ENCODE assay signal across 8 mouse cellular contexts in genomic region chr16:9994951-9995813, GRCm38 (mm10). TPM values are rescaled to one million over a fixed set of nuclear protein-coding genes. Genes with fewer than 3 reads are reported as not detected.
DNase-seq lines count a peak whose midpoint lies in the region; ATAC-seq and TF ChIP-seq lines count a peak whose summit lies in the region.

Gene Grin2a, minus strand, starts transcription at chr16:9995560.

- H3K4me2 ChIP-seq in kidney, embryonic 16.5 days (replicated peaks; ENCODE audit: low read depth, low read length): peak within 1 kb of the TSS; percentile 64
- peak within 1 kb of the TSS; percentile 90 for H3K4me2 ChIP-seq in forebrain, postnatal 0 days (ENCODE audit: low read depth)

- H3K9ac ChIP-seq in kidney, embryonic 16.5 days (replicated peaks; ENCODE audit: low read length): no peak within 1 kb of the TSS
- H3K9ac ChIP-seq in forebrain, postnatal 0 days: peak within 1 kb of the TSS; percentile 61

- DNase-seq in kidney, adult 18-20 months: no peak
- DNase-seq in cerebellum, adult 11-12 months: peak; percentile 84
- peak; percentile 62 for DNase-seq in forebrain, postnatal 0 days
- peak; percentile 65 to 79 for DNase-seq in left cerebral cortex, adult 8-10 months (ENCODE audit: low spot score in 2 of 2)
- DNase-seq in urinary bladder, postnatal 14 days (ENCODE audit: low spot score): no peak
- no peak for DNase-seq in spleen, postnatal 10 days (ENCODE audit: low spot score in 2 of 2)

- peak; percentile 36; the same call in 1 of the 2 replicates for TF ChIP-seq CTCF in forebrain, postnatal 0 days (IDR thresholded peaks at IDR 0.05; ENCODE audit: low read depth)
- TF ChIP-seq CTCF in olfactory bulb, adult 2 months (IDR thresholded peaks at IDR 0.05; ENCODE audit: insufficient read depth, low read depth, low read length): no peak

- no peak; the same call in none of the 2 replicates for TF ChIP-seq POLR2A in olfactory bulb, adult 2 months (IDR thresholded peaks at IDR 0.05; ENCODE audit: insufficient read depth, low read depth, low read length)

- under 1% methylated on average over 69 of the region's 69 CpGs for WGBS in kidney, embryonic 16.5 days
- WGBS in forebrain, postnatal 0 days: under 1% methylated on average over 69 of the region's 69 CpGs
- under 1% methylated on average over 69 of the region's 69 CpGs for WGBS in olfactory bulb, adult 2 months

- no peak for ATAC-seq in kidney, embryonic 16.5 days (ENCODE audit: low FRiP score, low TSS enrichment)
- ATAC-seq in forebrain, postnatal 0 days: peak; percentile 38

- H3K27me3 ChIP-seq in kidney, embryonic 16.5 days (ENCODE audit: insufficient read depth, low read length): peaks cover 67% of the 10 kb centered on the region
- peaks cover 14% of the 10 kb centered on the region for H3K27me3 ChIP-seq in forebrain, postnatal 0 days (ENCODE audit: insufficient read depth, low read length)

- peak within 1 kb of the TSS; percentile 46 for H3K4me3 ChIP-seq in kidney, embryonic 16.5 days (ENCODE audit: low read length)
- H3K4me3 ChIP-seq in forebrain, postnatal 0 days (ENCODE audit: low read depth, low read length): peak within 1 kb of the TSS; percentile 49
- peak within 1 kb of the TSS; percentile 82 for H3K4me3 ChIP-seq in olfactory bulb, adult 2 months (ENCODE audit: insufficient read depth, low read depth, low read length)

- no peak within 1 kb of the TSS for H3K27ac ChIP-seq in kidney, embryonic 16.5 days (ENCODE audit: low read length)
- H3K27ac ChIP-seq in forebrain, postnatal 0 days (ENCODE audit: low read depth, low read length): peak within 1 kb of the TSS; percentile 67
- H3K27ac ChIP-seq in olfactory bulb, adult 2 months (ENCODE audit: insufficient read depth, low read depth, low read length): peak within 1 kb of the TSS; percentile 88

- H3K36me3 ChIP-seq in kidney, embryonic 16.5 days (ENCODE audit: insufficient read depth, low read length): no peaks in the 10 kb centered on the region
- H3K36me3 ChIP-seq in forebrain, postnatal 0 days (ENCODE audit: insufficient read depth): no peaks in the 10 kb centered on the region

- H3K4me1 ChIP-seq in kidney, embryonic 16.5 days (ENCODE audit: insufficient read depth, low read length): peaks cover 31% of the 10 kb centered on the region
- peaks cover 4% of the 10 kb centered on the region; the same call in 1 of the 2 replicates for H3K4me1 ChIP-seq in forebrain, postnatal 0 days (ENCODE audit: insufficient read depth)
- H3K4me1 ChIP-seq in olfactory bulb, adult 2 months (ENCODE audit: control insufficient read depth, insufficient read depth, low read length): peaks cover 24% of the 10 kb centered on the region

- H3K9me3 ChIP-seq in kidney, embryonic 16.5 days (ENCODE audit: low read length): no peaks in the 10 kb centered on the region
- no peaks in the 10 kb centered on the region for H3K9me3 ChIP-seq in forebrain, postnatal 0 days (ENCODE audit: low read length)

RNA-seq across cellular contexts. Expression of gene Grin2a, which starts in this region (rescaled TPM):
- polyA plus RNA-seq in kidney, embryonic 16.5 days (2015; fragmentation: Nextera tagmentation; extraction: Ambion mirVana): 0.05 and 0.06 TPM in 2 replicates
- 7.0 and 9.9 TPM in 2 replicates for total RNA-seq in forebrain, postnatal 0 days (2014; rRNA removed)
- polyA plus RNA-seq in forebrain, postnatal 0 days (2015; fragmentation: Nextera tagmentation; extraction: Ambion mirVana): 1.0 and 3.7 TPM in 2 replicates
- total RNA-seq in left cerebral cortex, adult 8-10 months (2022): 100 to 1,000 TPM; 163 to 249 (median 201) TPM
- polyA plus RNA-seq in olfactory bulb, adult 2 months (2012; ENCODE audit: insufficient read depth, insufficient read length, low replicate concordance, missing spikeins): 36.5 TPM in 1 of 2 replicates, not detected in the other

Comparison
In these comparisons a context has a peak if more than half of its experiments do, and no peak if none do; other contexts are left out.
1. RNA of gene Grin2a (total RNA-seq): 163 to 249 TPM in left cerebral cortex, adult 8-10 months; 7.0 to 9.9 TPM in forebrain, postnatal 0 days; every median in the first group is over 10 times any median in the second.
2. DNase-seq: peak in cerebellum, adult 11-12 months (single experiment), forebrain, postnatal 0 days (single experiment) and left cerebral cortex, adult 8-10 months (2 of 2); none in kidney, adult 18-20 months (single experiment), urinary bladder, postnatal 14 days (single experiment) and spleen, postnatal 10 days (0 of 2).
3. Peak in every context shown above with its lines, with median percentiles within 50 percentile points of each other: H3K4me3 ChIP-seq.